Mouse (Mus musculus) midbrain, embryonic 11.5 days (tissue): ENCODE results near the gene Dstyk. TPM values are rescaled to one million over a fixed set of nuclear protein-coding genes. Genes with fewer than 3 reads are reported as not detected.
"Not testable (repeated sequence)": the region's sequence is repeated elsewhere in the genome, so short reads cannot be mapped to it uniquely, and the experiment has no call there.

ENCODE experiments used
- ATAC-seq: fragments of 200-750 bp; cut with Nextera tagmentation; 2 replicates; pipeline ENCODE4 v1.8.0; 2017; ENCODE audit warnings: moderate TSS enrichment, moderate library complexity; ENCODE audit not compliant: low FRiP score
- DNase-seq: peaks from one replicate; pipeline ENCODE4 v3.0.0; 2015; ENCODE audit warnings: low spot score; ENCODE audit errors: missing footprints
- H3K27ac ChIP-seq: fragments of 300-500 bp; sonication (generic); 2 replicates; pipeline ENCODE4 v1.5.1; 2014; ENCODE audit warnings: low read depth, low read length
- H3K27me3 ChIP-seq: fragments of 300-500 bp; sonication (generic); 2 replicates; pipeline ENCODE4 v1.6.1; 2014; ENCODE audit warnings: mild to moderate bottlenecking, low read length, moderate library complexity, mixed read lengths; ENCODE audit not compliant: control insufficient read depth, insufficient read depth
- H3K36me3 ChIP-seq: fragments of 300-500 bp; sonication (generic); 2 replicates; pipeline ENCODE4 v1.6.1; 2014; ENCODE audit warnings: mild to moderate bottlenecking, low read length, moderate library complexity, mixed read lengths; ENCODE audit not compliant: control insufficient read depth, insufficient read depth
- H3K4me1 ChIP-seq: fragments of 300-500 bp; sonication (generic); 2 replicates; pipeline ENCODE4 v1.6.1; 2014; ENCODE audit warnings: low read length; ENCODE audit not compliant: control insufficient read depth, insufficient read depth
- H3K4me2 ChIP-seq: fragments of 300-500 bp; sonication (generic); 2 replicates; pipeline ENCODE4 v1.6.1; 2014; ENCODE audit warnings: mild to moderate bottlenecking, moderate library complexity
- H3K4me3 ChIP-seq: fragments of 300-500 bp; sonication (generic); 2 replicates; pipeline ENCODE4 v1.5.1; 2014; ENCODE audit warnings: low read depth, low read length
- H3K9ac ChIP-seq: fragments of 300-500 bp; sonication (generic); 2 replicates; pipeline ENCODE4 v1.6.1; 2014; ENCODE audit warnings: low read length
- H3K9me3 ChIP-seq: fragments of 300-500 bp; sonication (generic); 2 replicates; pipeline ENCODE4 v1.6.1; 2016; ENCODE audit warnings: low read length; ENCODE audit not compliant: control insufficient read depth
- WGBS: fragments of 180-500 bp; shearing (Covaris S2); extraction: QIAGEN DNeasy Blood & Tissue Kit; methylation state at CpG from one replicate; pipeline ENCODE4 v1.1.7; 2014; 5-methylcytosine and 5-hydroxymethylcytosine counted together
- polyA plus RNA-seq: library from polyadenylated mRNA; unstranded; fragments of >200 nt; fragmentation: Nextera tagmentation; extraction: Ambion mirVana; gene quantifications from 2 replicates; pipeline ENCODE4 v1.2.1, GENCODE M21; 2014

The Dstyk gene
- polyA plus RNA-seq, 1 experiment from 2014 or later = 11.6 TPM

GRCm38 (mm10) chr1:132449742-132450141 is 32.4 kb downstream of the Dstyk start:
- ATAC-seq = no peak
- Histone ChIP-seq H3K4me3 (no peak overlapping the region), H3K27ac (no peak overlapping the region), H3K36me3 (peaks cover 2% of the 10 kb centered on the region; the same call in 1 of the 2 replicates), H3K9me3 (no peaks in the 10 kb centered on the region), H3K4me2 (no peak overlapping the region), H3K27me3 (no peaks in the 10 kb centered on the region), H3K9ac (no peak overlapping the region), H3K4me1 (no peaks in the 10 kb centered on the region)
- DNase-seq = no peak
- 95% methylated on average over 7 of the region's 7 CpGs for WGBS

DNA sequence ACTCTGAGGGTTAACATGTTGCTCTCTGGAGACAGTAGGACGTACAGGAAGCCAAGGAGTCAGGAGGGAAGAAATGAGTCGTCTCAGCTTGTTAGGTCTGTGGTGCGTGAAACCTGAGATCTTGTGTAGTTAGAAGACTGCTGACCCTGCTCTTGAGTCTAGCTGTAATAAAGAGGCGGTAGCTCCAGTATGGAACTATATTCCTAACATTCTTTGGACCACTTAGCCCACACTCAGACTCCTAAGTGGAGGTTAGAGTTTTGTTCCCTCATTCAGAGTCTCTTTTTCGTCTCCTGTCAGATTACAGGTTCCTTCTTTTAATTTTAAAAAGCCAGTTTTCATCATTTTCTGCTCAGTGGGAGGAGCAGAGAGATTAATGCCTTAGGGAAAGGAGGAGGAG is 47.3 kb downstream of the Dstyk start:
- Histone ChIP-seq H3K36me3 (peaks cover 4% of the 10 kb centered on the region; the same call in 1 of the 2 replicates), H3K4me2 (no peak overlapping the region), H3K4me3 (no peak overlapping the region), H3K9ac (no peak overlapping the region), H3K9me3 (no peaks in the 10 kb centered on the region), H3K4me1 (no peaks in the 10 kb centered on the region), H3K27me3 (no peaks in the 10 kb centered on the region), H3K27ac (no peak overlapping the region)
- DNase-seq (no peak), ATAC-seq (no peak)
- 89% methylated on average over 5 of the region's 5 CpGs for WGBS

DNA sequence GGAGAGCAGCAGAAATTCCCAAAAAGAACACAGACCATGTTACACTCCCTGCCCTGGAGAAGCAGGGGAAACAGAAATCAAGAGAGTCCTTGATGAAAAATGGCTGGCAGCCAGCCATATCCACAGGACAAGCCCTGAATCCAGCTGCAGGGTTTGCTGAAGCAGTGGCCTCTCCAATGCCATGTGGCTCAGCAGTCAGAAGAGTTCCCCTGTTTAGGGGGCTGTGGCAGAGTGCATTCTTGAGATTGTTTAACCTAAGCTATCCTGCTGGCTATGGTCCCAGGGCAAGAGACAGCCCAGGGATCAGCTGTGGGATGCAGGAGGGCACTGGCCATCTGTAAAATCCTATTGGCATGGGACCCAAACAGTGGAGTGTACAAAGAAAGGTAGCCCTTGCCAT is 51.6 kb downstream of the Dstyk start:
- H3K27ac ChIP-seq = no peak overlapping the region

GRCm38 (mm10) chr1:132469519-132469918 is 52.2 kb downstream of the Dstyk start:
- no peaks in the 10 kb centered on the region for H3K36me3 ChIP-seq
- no peaks in the 10 kb centered on the region for H3K4me1 ChIP-seq
- no peak overlapping the region for H3K4me3 ChIP-seq
- H3K9ac ChIP-seq = no peak overlapping the region
- H3K27ac ChIP-seq = no peak overlapping the region
- H3K9me3 ChIP-seq = no peaks in the 10 kb centered on the region
- H3K4me2 ChIP-seq = no peak overlapping the region
- no peaks in the 10 kb centered on the region for H3K27me3 ChIP-seq
- ATAC-seq (no peak), DNase-seq (no peak)
- WGBS = 89% methylated on average over 7 of the region's 7 CpGs

More for the DNA sequence above, 51.6 kb downstream of the Dstyk start:
- Histone ChIP-seq H3K36me3 (peaks cover 4% of the 10 kb centered on the region; the same call in 1 of the 2 replicates), H3K9me3 (no peaks in the 10 kb centered on the region), H3K4me2 (no peak overlapping the region), H3K9ac (no peak overlapping the region), H3K4me3 (no peak overlapping the region), H3K27me3 (no peaks in the 10 kb centered on the region), H3K4me1 (no peaks in the 10 kb centered on the region)
- DNase-seq (no peak), ATAC-seq (no peak)

DNA sequence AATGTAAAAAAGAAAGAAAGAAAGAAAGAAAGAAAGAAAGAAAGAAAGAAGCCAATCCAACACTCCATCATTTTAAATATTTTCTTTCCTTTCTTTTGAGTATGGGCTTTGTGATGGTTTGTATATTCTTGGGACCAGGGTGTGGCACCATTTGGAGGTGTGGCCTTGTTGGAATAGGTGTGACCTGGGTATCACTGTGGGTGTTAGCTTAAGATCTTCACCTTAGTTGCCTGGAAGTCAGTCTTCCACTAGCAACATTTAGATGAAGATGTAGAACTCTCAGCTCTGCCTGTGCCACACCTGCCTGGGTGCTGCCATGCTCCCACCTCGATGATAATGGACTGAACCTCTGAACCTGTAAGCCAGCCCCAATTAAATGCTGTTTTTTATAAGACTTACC is 52.7 kb downstream of the Dstyk start:
- not testable (repeated sequence) for ATAC-seq, H3K4me2 ChIP-seq, H3K9me3 ChIP-seq, DNase-seq, H3K9ac ChIP-seq, H3K27me3 ChIP-seq, H3K36me3 ChIP-seq, H3K4me3 ChIP-seq, H3K27ac ChIP-seq, H3K4me1 ChIP-seq
- 89% methylated on average over 1 of the region's 1 CpGs for WGBS

GRCm38 (mm10) chr1:132471032-132471431 is 53.7 kb downstream of the Dstyk start:
- Histone ChIP-seq H3K4me1 (peaks cover 3% of the 10 kb centered on the region; the same call in 1 of the 2 replicates), H3K9me3 (no peaks in the 10 kb centered on the region), H3K36me3 (no peaks in the 10 kb centered on the region), H3K4me3 (no peak overlapping the region), H3K27me3 (no peaks in the 10 kb centered on the region), H3K9ac (no peak overlapping the region), H3K4me2 (no peak overlapping the region), H3K27ac (no peak overlapping the region)
- ATAC-seq (no peak), DNase-seq (no peak)
- 93% methylated on average over 2 of the region's 2 CpGs for WGBS

DNA sequence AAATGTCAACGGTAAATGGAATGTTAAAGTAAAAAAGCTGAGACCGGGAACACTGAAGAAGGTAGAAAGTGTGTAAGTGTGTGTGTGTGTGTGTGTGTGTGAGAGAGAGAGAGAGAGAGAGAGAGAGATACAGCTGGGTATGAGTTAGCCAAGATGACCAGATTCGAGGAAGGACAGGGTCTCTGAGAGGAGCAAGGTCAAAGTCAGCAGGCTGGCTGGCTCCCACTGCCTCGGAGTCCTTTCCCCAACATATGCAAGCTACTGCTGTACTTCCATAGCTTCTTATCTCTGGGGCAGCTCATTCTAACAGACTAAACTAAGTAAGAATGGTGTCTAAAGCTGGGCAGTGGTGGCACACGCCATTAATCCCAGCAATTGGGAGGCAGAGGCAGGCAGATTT is 54.1 kb downstream of the Dstyk start:
- H3K27me3 ChIP-seq = no peaks in the 10 kb centered on the region
- peaks cover 3% of the 10 kb centered on the region; the same call in 1 of the 2 replicates for H3K4me1 ChIP-seq
- no peaks in the 10 kb centered on the region for H3K36me3 ChIP-seq
- H3K9me3 ChIP-seq = no peaks in the 10 kb centered on the region
- no peak overlapping the region for H3K27ac ChIP-seq
- 92% methylated on average over 5 of the region's 5 CpGs for WGBS
- no peak overlapping the region for H3K4me3 ChIP-seq
- H3K4me2 ChIP-seq = no peak overlapping the region
- DNase-seq = no peak
- ATAC-seq = no peak
- no peak overlapping the region for H3K9ac ChIP-seq

DNA sequence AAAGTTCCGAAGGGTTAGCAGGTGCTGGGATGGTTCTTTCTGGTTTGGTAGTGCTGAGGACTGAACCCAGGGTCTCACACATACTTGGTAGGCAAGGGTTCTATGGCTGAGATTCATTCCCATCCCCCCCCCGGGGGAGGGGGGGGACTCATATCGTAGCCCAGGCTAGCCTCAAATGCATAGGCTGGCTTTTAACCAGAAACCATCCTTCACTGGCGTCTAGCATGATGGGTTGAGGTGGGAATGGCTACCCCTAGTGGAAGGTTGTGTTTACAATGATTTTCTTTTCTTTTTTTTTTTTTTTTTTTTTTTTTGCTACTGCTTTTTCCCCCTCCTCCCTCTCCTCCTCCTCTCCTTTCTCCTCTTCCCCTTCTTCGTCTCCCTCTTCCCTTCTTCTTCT is 55.2 kb downstream of the Dstyk start:
- DNase-seq = no peak
- no peak for ATAC-seq
- peaks cover 3% of the 10 kb centered on the region; the same call in 1 of the 2 replicates for H3K4me1 ChIP-seq
- H3K9ac ChIP-seq = no peak overlapping the region
- H3K4me3 ChIP-seq = no peak overlapping the region
- H3K36me3 ChIP-seq = no peaks in the 10 kb centered on the region
- no peaks in the 10 kb centered on the region for H3K27me3 ChIP-seq
- WGBS = 59% methylated on average over 5 of the region's 5 CpGs
- H3K9me3 ChIP-seq = no peaks in the 10 kb centered on the region
- H3K4me2 ChIP-seq = no peak overlapping the region
- no peak overlapping the region for H3K27ac ChIP-seq

DNA sequence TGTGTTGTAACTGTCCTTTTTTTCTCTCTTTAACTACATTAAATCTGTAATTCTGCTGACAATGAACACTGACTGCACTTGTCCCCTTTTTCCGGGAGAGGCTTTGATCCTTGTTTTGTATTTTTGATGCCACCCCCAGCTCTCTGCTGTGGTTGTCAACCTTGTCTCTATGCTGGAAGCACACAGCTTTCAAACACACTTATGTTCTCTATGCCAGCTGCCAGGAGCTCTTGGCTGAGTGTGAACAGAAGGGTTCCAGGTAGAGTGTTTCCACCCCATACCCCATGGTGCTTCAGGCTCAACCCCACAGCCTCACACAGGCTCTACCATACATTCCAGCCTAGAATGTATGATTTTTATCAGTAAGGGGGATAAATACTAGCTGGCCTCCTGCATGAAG is 57.1 kb downstream of the Dstyk start:
- Histone ChIP-seq H3K4me3 (no peak overlapping the region), H3K4me1 (peaks cover 13% of the 10 kb centered on the region; the same call in 1 of the 2 replicates), H3K9ac (no peak overlapping the region), H3K36me3 (no peaks in the 10 kb centered on the region), H3K27ac (no peak overlapping the region), H3K4me2 (no peak overlapping the region), H3K27me3 (no peaks in the 10 kb centered on the region), H3K9me3 (no peaks in the 10 kb centered on the region)
- DNase-seq (no peak), ATAC-seq (no peak)
- 85% methylated on average over 1 of the region's 1 CpGs for WGBS

- WGBS = 8% methylated on average over 9 of the region's 9 CpGs
- peaks cover 13% of the 10 kb centered on the region; the same call in 1 of the 2 replicates for H3K4me1 ChIP-seq
- peak overlapping the region; percentile 86 for H3K9ac ChIP-seq
- H3K9me3 ChIP-seq = no peaks in the 10 kb centered on the region
- no peaks in the 10 kb centered on the region for H3K36me3 ChIP-seq
- H3K27ac ChIP-seq = no peak overlapping the region
- H3K27me3 ChIP-seq = no peaks in the 10 kb centered on the region
- peak; percentile 54 for ATAC-seq
- peak overlapping the region; percentile 90 for H3K4me3 ChIP-seq
- H3K4me2 ChIP-seq = peak overlapping the region; percentile 58
- DNase-seq = no peak
Measured at GRCm38 (mm10) chr1:132476575-132476927, 59.2 kb downstream of the Dstyk start.
